Mouse (Mus musculus): ENCODE measurements around the gene Fer. TPM values are rescaled to one million over a fixed set of nuclear protein-coding genes. Genes with fewer than 3 reads are reported as not detected.

Fer gene
- total RNA-seq, 2 experiments from 2014 or later: 10.0 to 10.3 TPM

DNA sequence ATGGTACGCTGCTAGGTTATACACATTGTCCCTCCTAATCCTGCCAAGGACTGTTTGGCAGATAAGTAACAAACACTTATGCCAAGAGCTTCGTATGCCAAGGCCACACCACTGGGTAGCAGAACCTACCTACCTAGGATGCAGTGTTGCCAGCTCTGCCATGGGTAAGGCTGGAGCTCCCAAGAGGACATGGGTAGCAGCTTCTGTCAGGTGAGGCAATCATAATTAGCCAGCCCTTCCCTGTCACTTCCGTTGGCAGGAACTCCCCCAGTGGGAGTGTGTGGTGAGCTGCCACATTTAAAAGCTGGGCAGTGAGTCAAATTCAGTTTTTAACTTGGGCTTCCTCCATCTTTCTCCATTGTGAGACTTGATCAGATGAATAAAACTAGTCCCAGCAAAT, 267.5 kb downstream of the Fer start:
- intact Hi-C loops (cut with DNase I): no loop called here
- no peak for DNase-seq

DNA sequence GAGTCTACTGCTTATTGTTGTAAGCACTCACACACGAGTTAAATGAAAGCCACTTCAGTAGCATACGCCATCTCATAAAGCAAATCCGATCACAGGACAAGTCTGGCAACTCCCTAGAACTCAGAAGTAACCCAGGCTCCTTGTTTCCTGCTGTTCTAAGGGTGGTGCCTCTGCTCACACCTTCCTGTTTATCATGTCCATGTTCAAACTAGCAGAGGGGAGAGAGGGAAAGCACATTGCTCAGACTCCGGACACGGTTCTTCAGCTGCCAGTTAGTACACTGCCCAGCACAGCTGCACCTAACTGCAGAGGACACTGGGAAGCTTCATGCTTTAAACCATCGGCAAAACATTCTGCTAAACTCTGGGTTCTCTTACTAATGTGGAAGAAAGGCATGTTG, 269.3 kb downstream of the Fer start:
- DNase-seq: no peak
- intact Hi-C loops (cut with DNase I): no loop called here

DNA sequence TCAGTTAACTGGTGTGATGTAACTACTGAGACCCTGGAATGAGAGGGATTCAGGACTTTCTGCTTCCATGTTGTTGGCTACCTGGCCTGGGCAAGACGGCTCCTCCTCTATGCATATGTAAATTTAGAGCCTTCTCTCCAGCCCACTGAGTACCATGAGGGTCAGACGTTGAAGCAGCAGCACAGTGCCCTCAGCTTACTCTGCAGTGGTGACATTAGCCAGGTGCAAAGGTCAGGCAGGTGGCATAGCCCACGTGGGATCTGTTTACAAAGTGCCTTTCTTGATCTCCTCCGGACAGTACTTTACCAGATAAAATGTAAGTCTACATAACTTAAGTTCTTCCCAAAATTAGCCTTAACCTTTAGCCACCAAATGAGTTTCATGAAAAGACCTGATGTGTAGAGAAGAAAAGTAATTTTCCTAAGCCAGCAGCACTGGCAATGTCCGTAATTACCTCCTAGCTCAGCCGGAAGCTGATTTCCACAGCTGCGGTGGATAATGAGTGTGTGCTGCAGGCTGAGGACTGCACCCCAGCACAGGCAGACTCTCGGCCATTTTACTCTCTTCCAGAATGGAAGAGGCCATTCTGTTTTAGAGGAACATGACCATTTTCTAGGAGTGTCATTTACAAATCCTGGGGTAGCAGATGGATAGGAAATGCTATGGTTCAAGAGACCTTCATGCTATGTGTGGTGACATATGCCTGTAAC, 273.2 kb downstream of the Fer start:
- no peak for DNase-seq
- intact Hi-C loops (cut with DNase I): no loop called here

DNA sequence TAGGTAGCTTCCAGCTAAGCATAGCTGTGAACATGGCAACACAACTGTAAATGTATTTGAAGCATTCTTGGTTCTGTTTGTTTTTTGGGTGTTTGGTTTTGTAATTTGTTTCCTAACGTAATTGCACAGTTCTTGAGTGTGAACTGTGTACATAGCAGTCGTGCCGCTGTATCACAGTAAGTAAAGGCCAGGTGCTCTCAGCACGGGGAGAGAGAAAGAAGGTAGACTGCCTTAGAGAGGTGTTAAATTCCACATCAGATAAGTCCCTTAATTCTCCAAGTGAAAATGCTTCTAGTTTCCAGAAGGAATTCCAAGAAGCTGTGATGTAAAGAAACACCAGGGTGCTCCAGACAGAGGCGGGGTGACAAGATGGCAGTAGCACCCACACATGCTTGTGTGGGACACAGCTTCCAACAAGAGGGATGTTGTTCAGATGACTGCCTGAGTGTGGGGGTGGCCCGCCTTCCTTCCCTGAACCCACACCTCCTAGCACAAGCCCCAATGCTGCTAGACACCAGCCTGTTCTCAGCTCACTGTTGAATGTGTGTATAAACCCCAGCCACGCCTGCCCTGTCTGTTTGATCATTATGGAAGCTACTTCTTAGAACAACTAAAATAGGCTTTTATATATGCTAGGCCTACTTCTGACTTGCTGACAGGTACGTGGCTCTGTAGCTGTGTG, 275.3 kb downstream of the Fer start:
- no peak for DNase-seq
- intact Hi-C loops (cut with DNase I): no loop called here

DNA sequence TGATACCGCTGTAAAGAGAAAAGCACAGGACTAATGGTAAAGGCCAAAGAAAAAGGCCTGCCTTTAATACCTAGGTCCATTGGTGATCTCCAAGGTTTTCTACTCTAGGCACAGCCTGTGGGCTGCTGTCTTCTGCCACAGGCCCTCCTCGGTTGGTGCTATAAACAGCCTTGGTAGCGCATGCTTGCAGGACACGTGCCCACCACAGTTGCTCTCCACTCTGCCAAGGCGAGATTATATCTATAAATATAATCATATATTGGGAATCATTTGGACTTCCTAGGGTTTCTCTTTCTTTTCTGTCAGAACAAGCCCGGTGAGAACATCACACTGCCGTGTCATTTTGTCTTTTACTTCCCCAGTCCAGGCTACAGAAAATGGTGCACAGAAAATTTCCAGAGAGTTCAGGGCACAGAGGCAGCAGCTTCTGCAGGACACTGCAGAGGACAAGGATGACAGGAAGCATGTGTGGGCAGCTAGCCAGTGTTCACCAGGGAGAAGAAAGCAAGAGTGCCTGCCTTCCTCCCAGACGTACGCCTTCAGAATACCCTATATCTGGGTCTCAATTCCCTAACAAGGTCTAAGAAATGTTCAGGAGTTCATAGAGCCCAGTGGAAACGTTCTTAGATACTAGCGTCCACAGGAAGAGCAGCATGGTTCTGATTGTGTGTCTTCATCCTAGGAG, 276.5 kb downstream of the Fer start:
- no peak for DNase-seq
- intact Hi-C loops (cut with DNase I): no loop called here

DNA sequence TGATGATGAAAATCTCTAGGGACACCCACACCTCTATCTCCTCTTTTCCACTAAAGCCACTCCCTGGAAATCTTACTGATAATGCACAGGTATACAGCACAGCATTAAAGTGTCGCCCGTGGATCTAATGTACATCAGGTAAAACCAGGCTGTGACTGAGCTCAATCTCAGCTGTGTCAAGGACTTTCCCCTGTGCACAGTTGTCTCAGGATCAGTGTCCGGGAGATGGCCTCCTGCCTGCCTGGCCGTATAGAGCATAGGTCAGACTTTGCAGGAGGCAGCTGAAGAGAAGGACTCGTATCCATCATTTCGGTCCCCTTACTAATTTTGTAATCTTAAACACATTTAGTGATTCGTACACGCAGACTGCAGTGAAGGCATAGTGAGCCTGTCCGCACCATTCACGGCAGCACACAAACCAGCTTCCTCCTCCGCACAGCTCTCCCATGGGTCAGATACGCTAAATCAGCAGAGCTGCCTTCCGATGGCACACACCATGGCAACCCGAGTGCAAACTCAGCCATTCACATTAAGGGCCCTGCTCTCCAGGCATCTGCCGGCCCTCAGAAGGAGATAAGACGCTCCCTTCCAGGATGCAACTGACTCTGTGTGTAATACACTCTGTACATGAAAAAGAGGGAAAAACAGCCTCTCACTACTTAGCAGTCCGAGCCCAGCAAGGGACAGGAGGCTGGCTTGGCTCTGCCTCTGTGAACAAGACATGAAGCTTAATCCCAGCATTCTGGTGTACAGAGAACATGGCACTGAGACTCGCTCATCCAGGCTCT, 277.4 kb downstream of the Fer start:
- no peak for DNase-seq
- intact Hi-C loops (cut with DNase I): no loop called here

DNA sequence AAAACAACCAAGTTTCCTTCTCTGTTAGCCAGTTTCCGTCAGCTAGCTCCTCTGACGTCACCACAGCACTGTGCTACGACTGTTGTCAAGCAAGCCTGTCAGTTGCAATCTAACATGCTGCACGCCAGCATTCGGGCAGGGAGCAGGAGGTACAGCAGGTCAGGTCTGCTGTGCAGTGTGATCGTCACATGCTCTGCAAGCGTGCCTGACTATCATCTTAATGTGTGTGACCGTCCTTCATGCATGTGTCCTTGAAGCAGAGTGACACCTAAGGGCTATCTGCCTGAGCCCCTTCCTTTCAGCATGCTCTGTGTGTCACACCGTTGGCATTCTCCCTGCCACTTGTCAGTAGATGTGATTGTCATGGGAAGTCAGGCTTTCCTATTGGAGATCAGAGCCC, 279.0 kb downstream of the Fer start:
- no peak for DNase-seq
- intact Hi-C loops (cut with DNase I): no loop called here

DNA sequence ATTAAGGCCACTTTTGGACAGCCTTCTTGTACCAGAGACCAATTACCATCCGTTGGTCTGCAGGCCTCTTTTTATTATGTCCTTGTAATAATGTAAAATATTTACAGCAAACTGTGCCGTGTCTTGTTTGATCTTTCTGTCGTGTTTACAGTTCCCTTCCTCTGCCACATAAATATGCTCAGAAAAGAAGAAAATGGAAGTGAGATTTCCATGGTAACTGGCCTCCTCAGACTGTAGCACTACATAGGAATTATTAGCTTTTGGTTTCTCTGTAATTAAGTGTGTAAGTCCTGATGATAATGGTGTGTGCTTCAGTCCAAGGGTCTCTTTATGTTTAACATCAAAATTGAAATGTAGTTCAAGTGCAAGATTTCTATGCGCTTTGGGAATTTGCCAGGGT, 283.5 kb downstream of the Fer start:
- no peak for DNase-seq
- intact Hi-C loops (cut with DNase I): no loop called here

DNA sequence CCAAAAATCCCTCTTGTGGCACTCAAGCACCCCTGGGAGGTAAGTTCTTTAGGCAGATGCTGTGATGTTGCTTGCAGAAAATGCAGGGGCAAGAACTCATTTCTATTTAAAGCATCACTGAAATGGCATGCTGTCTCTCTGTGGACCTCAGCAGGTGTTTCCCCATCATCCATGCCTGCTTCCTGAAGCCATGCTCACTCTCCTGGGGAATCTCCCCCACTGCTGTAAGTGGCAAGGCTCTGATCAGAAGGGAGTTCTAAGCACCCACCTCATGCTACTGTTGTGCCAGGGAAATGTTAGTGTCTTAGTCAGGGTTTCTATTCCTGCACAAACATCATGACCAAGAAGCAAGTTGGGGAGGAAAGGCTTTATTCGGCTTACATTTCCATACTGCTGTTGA, 287.9 kb downstream of the Fer start:
- no peak for DNase-seq
- intact Hi-C loops (cut with DNase I): no loop called here

DNA sequence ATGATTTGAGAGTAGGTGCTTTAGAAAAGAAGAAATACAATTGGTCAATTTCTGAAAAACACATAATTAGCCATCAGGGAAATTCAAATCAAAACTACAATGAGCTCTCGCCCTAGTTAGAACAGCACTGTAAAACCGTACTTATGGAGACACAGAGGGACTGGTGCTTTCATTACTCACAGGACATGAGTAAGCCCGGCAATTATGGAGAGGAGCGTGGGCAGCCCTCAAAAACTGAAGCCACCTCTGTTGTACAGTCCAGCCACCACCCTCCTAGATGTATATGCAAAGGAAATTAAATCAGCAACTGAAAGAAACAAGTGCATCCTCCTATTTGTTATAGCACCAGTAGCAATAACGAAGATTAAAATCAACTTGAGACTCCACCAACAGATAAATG, 304.9 kb downstream of the Fer start:
- intact Hi-C loops (cut with DNase I): no loop called here
- no peak for DNase-seq

DNA sequence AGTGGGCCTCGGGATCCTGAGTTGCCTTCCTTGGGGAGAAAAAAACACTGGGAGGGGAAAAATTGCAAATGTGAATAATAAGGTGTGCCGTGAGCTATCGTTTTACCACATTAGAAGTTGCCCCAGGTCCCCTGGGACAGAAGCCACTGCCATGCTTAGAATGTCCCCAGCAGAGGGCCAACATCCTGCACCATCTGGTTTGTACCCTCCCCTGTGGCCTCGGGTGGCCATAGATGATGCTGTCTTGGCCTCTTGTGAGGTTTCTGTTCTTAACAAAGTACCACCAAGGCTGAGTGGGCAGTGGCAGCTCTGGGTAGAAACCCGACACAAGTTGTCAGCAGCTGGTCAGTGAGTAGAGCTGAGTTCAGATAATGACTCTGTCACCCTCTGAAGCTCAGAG, 307.2 kb downstream of the Fer start:
- intact Hi-C loops (cut with DNase I): no loop called here
- no peak for DNase-seq

DNA sequence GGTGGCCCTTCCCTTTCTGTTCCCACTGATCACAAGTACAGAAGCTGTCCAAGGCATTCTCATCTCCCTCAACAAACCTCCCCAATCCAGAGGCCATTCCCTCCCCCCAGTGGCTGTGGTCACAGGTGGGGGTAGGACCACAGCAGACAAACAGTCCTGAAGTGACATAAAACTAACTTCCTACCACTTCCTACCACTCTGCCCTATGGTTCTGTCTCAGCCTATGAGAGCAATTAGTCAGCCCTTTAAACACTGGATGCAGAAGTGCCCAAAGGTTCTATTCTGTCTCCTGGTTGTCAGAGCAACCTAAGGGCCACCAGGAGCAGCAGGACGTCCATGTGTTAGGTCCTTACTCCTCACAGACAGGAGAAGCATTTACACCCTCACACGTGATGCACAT, 309.6 kb downstream of the Fer start:
- intact Hi-C loops (cut with DNase I): no loop called here
- no peak for DNase-seq

DNA sequence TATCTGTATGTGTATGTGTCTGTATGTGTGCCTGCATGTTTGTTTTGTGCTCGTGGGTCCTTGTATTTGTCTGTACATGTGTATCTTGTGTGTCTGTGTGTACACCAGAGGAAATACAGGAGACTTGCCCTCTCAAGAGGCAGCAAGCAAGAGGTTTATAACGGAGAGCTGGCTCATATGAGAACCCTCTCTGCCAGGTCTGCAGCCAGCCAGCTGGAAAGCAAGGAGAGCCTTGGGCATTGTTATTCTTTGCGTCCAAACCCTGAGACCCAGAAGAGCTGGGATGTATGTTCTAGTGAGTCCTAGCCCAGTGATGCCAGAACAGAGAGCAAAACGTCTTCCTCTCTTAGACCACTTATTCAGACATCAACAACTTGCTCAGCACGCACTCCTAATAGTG, 317.7 kb downstream of the Fer start:
- no peak for DNase-seq
- intact Hi-C loops (cut with DNase I): no loop called here

DNA sequence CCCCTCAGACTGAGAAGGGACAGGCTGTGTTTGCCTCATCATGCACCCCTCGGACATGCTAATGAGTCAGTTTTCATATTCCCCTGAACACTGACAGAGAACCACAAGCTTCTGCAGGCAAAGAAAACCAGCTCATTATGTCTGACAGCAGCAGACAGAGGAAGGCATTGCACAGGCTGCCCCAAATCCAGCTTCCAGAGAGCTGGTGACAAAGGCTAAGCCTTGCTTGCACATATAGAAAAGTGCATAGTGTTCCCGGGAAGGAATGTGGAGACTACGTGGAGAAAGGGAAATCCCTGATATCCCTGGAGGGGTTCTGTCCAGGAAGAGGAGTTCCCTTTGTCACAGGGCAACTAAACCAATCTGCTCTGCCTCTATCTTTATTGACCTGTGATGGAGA, 318.4 kb downstream of the Fer start:
- no peak for DNase-seq
- intact Hi-C loops (cut with DNase I): no loop called here

DNA sequence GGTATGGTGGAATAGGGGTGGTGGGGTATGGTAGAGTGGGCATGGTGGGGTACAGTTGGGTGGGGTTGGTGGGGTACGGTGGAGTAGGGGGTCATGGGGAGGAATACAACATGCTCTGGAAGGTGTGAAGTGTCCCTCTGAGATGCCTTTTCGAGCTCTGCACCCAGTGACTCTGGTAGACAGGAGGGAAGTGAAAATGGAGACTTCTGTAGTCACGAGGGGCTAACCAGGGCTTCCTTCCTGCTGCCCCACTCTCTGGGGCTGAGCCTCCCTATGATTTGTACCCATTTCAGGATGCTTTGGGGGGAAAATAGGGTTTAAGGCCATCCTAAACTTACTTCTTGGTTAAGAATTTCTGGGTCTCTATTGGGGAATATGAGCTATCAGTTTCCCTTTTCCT, 319.7 kb downstream of the Fer start:
- intact Hi-C loops (cut with DNase I): no loop called here
- DNase-seq: no peak

DNA sequence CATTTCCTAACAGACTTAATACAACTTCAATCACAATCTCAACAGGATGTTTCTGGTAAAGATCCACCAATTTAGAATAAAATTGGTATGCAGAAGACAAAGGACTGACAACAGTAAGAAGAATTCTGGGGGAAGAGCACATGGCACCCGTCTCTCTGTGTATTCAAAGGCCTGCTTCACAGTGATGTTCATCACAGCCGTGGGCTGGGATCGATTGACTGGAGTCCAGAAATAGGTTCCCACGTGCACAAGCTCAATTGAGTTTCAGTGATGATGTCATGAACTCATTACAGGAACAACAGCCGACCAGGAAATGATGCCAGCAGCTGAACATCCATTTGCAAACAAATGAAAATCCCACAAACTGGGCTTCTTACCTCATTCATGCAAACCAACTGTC, 320.3 kb downstream of the Fer start:
- no peak for DNase-seq

More for the DNA sequence above, 320.3 kb downstream of the Fer start:
- intact Hi-C loops (cut with DNase I): no loop called here

Other genes starting within 250 kb of the Fer start
- gene A930002H24Rik, start 729 bp downstream of the Fer start, total RNA-seq (2021): not detected